Mouse (Mus musculus) NIH3T3 (cell line): Measurements from ENCODE around the gene Acot4.
"Not testable (repeated sequence)": the region's sequence is repeated elsewhere in the genome, so short reads cannot be mapped to it uniquely, and the experiment has no call there.

Experiments
- DNase-seq: peaks from one replicate; pipeline ENCODE4 v3.0.0-alpha.2; 2012; ENCODE audit warnings: low read depth

Acot4 gene

GRCm38 (mm10) chr12:84030659-84031332, 7.4 kb upstream of the Acot4 start:
- peak; percentile 91 for DNase-seq

- DNase-seq: no peak
Measured at GRCm38 (mm10) chr12:84032854-84033253, 5.3 kb upstream of the Acot4 start.

GRCm38 (mm10) chr12:84033302-84033701, 4.9 kb upstream of the Acot4 start:
- not testable (repeated sequence) for DNase-seq

DNA sequence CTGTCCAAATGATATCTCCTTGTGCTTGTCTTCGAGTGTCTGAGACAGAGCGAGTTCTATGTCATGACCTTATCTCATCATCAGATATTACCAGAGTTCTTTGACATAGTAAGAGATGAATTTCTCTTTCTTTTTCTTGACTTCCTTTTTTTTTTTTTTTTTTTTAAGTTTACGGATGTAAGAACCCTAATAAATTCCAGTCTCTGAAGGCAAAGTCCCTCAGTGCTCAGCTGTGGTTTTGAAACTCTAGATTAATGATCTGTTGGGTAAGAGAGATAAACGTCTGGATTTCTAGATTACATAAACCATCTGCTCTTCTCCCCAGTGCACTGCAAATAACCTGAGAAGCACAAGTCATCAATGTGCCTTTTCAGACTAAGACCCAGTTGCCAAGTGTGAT, 4.1 kb upstream of the Acot4 start:
- no peak for DNase-seq

DNA sequence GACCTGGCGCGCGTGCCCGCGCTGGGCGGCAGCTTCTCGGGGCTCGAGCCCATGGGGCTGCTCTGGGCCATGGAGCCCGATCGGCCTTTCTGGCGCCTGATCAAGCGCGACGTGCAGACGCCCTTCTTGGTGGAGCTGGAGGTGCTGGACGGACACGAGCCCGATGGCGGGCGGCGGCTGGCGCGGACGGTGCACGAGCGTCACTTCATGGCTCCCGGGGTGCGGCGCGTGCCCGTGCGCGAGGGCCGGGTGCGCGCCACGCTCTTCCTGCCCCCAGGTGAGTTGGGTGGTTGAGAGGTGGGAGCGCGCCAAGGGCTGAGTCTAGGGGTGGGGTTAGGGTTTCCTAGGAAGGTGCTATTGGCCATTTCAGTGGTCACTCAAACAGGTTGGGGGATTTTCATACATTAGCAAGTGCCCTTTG, 522 bp downstream of the Acot4 start, which contains the start of gene Gm49366:
Gene Gm49366 (plus strand): TSS at position 245 of the 421 bp plus-strand sequence.
- not testable (repeated sequence) for DNase-seq

- no peak for DNase-seq
Measured at GRCm38 (mm10) chr12:84042248-84042647, 4.1 kb downstream of the Acot4 start.

- no peak for DNase-seq
Measured at GRCm38 (mm10) chr12:84044045-84044444, 5.9 kb downstream of the Acot4 start.

DNA sequence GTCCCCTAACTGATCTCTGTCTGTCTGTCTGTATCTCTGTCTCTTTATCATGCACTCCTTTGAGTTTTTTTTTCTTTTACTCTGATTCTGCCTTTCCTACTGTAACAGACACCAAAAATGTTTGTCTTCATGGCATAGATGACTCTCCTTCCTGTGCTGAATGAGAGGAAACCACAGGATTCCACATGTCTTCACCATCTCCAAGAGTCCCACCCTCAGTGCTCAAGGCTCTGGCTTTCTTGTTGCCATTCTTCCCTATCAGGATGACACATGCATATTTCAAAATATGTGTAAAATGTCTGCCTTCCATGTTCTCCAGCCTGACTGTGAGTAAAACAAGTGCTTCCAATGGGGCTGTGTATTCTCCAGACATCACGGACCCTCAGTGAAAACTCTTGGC, 8.7 kb downstream of the Acot4 start:
- DNase-seq: peak; percentile 22

GRCm38 (mm10) chr12:84050744-84051143, 12.6 kb downstream of the Acot4 start:
- not testable (repeated sequence) for DNase-seq

- no peak for DNase-seq
Measured at GRCm38 (mm10) chr12:84051937-84052474, 13.8 kb downstream of the Acot4 start, which contains the start of gene Acot3. TSS of gene Acot3 (plus strand) at chr12:84052144.

GRCm38 (mm10) chr12:84052609-84053008, 14.4 kb downstream of the Acot4 start:
- no peak for DNase-seq

GRCm38 (mm10) chr12:84053173-84053572, 15.0 kb downstream of the Acot4 start:
- no peak for DNase-seq

DNA sequence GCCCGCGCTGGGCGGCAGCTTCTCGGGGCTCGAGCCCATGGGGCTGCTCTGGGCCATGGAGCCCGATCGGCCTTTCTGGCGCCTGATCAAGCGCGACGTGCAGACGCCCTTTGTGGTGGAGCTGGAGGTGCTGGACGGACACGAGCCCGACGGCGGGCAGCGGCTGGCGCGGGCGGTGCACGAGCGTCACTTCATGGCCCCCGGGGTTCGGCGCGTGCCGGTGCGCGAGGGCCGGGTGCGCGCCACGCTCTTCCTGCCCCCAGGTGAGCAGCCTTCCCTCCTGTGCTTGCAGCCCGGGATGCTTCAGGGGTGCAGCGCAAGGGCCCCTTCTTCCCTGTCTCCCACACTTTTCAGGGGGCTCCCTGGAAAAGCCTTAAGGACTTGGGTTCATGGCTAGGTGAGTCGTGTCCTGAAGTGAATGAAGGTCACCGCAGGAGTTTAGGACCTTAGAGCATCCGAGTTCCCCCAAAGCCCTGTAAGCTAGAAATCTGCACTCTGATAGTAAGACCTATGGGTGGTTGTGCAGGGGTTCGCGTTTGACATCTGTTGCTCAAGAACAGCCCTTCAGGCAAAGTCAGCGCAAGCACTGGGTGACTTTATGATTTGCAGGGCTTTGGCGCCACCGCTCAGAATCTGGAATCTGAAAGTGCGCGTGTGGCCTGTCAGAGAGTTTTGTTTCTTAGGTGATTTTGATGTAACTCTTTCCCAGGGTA, 15.7 kb downstream of the Acot4 start:
- no peak for DNase-seq

- peak; percentile 83 for DNase-seq
Measured at GRCm38 (mm10) chr12:84060946-84061345, 22.8 kb downstream of the Acot4 start.

GRCm38 (mm10) chr12:84062336-84062735, 24.2 kb downstream of the Acot4 start:
- DNase-seq: no peak

GRCm38 (mm10) chr12:84063228-84063627, 25.0 kb downstream of the Acot4 start:
- DNase-seq: peak; percentile 33

GRCm38 (mm10) chr12:84063833-84064232, 25.7 kb downstream of the Acot4 start:
- no peak for DNase-seq

DNA sequence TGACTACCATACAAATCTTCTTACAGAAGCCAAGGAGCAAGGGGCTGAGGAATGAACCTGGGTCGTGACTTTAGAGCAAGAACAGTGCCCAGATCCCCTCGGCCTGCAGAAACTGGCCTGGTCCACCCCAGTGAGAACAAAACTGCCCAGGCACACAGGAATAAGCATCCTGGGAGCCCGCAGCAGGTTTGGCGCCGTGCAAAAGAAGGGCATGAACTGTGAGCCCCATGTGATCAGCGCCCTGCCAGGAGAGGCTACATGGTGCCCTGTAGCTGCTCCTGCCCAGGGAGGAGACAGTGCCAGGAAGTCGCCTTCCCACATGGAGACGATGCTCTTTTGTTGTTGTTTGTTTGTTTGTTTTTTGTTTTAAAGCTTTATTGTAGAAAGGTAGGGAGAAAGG, 26.4 kb downstream of the Acot4 start:
- DNase-seq: no peak

DNA sequence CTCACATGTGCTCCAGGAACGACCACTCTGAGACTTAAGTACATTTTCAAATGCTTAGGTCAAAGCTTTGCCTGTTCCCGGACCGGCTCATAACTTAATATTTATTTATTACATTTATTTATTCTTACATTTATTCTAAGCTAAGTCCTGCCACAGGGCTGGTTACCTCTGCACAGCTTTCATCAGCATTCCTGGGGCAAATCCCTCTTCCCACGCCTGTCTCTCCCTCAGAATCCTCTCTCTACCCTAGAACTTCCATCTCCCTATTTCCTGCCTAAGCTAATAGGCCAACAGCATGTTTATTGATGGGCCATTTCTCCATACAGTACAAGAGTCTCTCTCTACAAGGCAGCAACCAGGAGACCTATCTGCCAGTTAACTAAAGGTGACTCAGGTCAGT, 29.6 kb downstream of the Acot4 start:
- no peak for DNase-seq

GRCm38 (mm10) chr12:84068296-84068695, 30.1 kb downstream of the Acot4 start:
- DNase-seq: no peak

- no peak for DNase-seq
Measured at GRCm38 (mm10) chr12:84068986-84069385, 30.8 kb downstream of the Acot4 start, which contains the start of gene Acot5. TSS of gene Acot5 (plus strand) at chr12:84069325.

DNA sequence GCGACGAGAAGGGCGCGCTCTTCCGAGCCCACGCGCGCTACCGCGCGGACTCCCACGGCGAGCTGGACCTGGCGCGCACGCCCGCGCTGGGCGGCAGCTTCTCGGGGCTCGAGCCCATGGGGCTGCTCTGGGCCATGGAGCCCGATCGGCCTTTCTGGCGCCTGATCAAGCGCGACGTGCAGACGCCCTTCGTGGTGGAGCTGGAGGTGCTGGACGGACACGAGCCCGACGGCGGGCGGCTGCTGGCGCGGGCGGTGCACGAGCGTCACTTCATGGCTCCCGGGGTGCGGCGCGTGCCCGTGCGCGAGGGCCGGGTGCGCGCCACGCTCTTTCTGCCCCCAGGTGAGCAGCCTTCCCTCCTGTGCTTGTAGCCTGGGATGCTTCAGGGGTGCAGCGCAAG, 31.4 kb downstream of the Acot4 start:
- DNase-seq: not testable (repeated sequence)

DNA sequence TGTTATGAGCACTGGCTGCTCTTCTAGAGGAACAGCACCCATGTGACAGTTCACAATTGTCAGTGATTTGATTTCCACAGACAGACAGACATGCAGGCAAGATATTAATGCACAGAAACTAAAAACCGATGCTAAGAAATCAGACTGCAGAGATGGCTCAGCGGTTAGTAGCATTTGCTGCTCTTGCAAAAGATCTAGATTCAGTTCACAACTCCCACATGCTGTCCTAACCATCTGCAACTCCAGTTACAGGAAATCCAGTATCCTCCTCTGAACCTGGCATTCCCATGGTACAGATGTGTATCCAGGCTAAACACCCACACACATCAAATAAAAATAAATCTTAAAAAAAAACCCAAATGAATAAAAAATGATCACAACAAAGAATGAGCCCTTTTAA, 33.5 kb downstream of the Acot4 start:
- DNase-seq: no peak
